39 mouse cellular contexts compared by ENCODE assay signal in the genomic region with DNA sequence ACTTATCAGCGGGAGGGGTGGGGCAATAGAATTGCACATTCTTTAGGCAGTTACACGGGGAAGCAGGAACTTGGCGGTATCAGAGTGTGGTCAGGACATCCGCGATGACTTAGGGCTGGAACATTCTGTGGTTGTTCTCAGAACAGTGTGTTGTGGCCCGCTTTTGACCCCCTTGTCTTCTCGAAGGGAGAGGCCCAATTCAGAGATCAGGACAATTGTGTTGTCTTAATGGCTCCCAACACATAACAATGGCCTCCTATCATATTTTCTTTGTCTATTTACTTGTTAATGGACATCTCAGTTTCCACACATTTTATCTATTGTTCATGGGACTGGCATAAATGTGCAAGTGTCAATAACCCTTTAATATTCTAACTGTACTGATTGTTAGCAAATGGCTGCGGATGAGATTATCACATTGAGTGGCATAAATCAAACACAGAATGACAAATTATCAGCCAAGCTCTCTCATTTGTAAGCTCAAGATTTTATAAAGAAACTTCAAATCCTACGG. TPM values are rescaled to one million over a fixed set of nuclear protein-coding genes. Genes with fewer than 3 reads are reported as not detected.
"Had no signal": no experiment of that assay in that cellular context is flagged by ENCODE, and none has a peak within 500 bp of the region (broad histone marks: within the 10 kb centered on the region; RNA-seq: fewer than 3 reads in every experiment).

No protein-coding gene starts in this region.

- H3K27me3 ChIP-seq: heart, embryonic 13.5 days; heart, embryonic 15.5 days; hindbrain, embryonic 13.5 days; hindbrain, embryonic 15.5 days; kidney, embryonic 15.5 days; limb, embryonic 12.5 days; liver, embryonic 13.5 days; liver, embryonic 15.5 days had no signal

- H3K4me1 ChIP-seq: heart, embryonic 13.5 days; heart, embryonic 15.5 days; hindbrain, embryonic 13.5 days; hindbrain, embryonic 15.5 days; kidney, embryonic 15.5 days; limb, embryonic 10.5 days; limb, embryonic 12.5 days; liver, embryonic 13.5 days; liver, embryonic 15.5 days had no signal

- H3K9me3 ChIP-seq: heart, embryonic 13.5 days; heart, embryonic 15.5 days; hindbrain, embryonic 13.5 days; hindbrain, embryonic 15.5 days; kidney, embryonic 15.5 days; limb, embryonic 10.5 days; limb, embryonic 12.5 days; liver, embryonic 13.5 days; liver, embryonic 15.5 days had no signal

- H3K9ac ChIP-seq: heart, embryonic 13.5 days; heart, embryonic 15.5 days; hindbrain, embryonic 13.5 days; hindbrain, embryonic 15.5 days; kidney, embryonic 15.5 days; limb, embryonic 12.5 days; liver, embryonic 13.5 days; liver, embryonic 15.5 days had no signal

- H3K36me3 ChIP-seq: heart, embryonic 13.5 days; heart, embryonic 15.5 days; hindbrain, embryonic 13.5 days; hindbrain, embryonic 15.5 days; kidney, embryonic 15.5 days; limb, embryonic 10.5 days; limb, embryonic 12.5 days; liver, embryonic 13.5 days; liver, embryonic 15.5 days had no signal

- H3K4me3 ChIP-seq: heart, adult 2 months; heart, embryonic 13.5 days; heart, embryonic 15.5 days; hindbrain, embryonic 13.5 days; hindbrain, embryonic 15.5 days; kidney, embryonic 15.5 days; left cerebral cortex, adult 2 months; limb, embryonic 10.5 days; limb, embryonic 12.5 days; liver, embryonic 13.5 days; liver, embryonic 15.5 days had no signal

- H3K27ac ChIP-seq: heart, adult 2 months; heart, embryonic 13.5 days; heart, embryonic 15.5 days; hindbrain, embryonic 13.5 days; hindbrain, embryonic 15.5 days; hindbrain, postnatal 0 days; kidney, embryonic 15.5 days; kidney, postnatal 0 days; left cerebral cortex, adult 2 months; limb, embryonic 10.5 days; limb, embryonic 12.5 days; liver, embryonic 13.5 days; liver, embryonic 15.5 days had no signal

- DNase-seq: gastrocnemius, postnatal 14 days; gastrocnemius, postnatal 36 days; heart, adult 11 months; heart, adult 2 months; heart, postnatal 14 days; heart, postnatal 36 days; kidney, adult 11 months; kidney, adult 2 months; kidney, adult 9 months; kidney, postnatal 25 days; liver; liver, embryonic 13.5 days had no signal

RNA-seq across cellular contexts. Expression of gene Krtap31-2, which starts 1.7 kb away (rescaled TPM):
- total RNA-seq: gastrocnemius, adult 18-20 months; gastrocnemius, adult 8-10 months; gastrocnemius, postnatal 14 days; gastrocnemius, postnatal 36 days; heart, adult 2 months; heart, postnatal 14 days; heart, postnatal 36 days; hematopoietic stem cell, adult 5-6 weeks; hindbrain, postnatal 0 days; layer of hippocampus, adult 18-20 months; layer of hippocampus, postnatal 14 days; left cerebral cortex, adult 2 months; left cerebral cortex, postnatal 14 days; left cerebral cortex, postnatal 36 days had no signal
- polyA plus RNA-seq: gonadal fat pad, adult 2 months; heart, adult 2 months; heart, embryonic 11.5 days; heart, embryonic 13.5 days; heart, embryonic 15.5 days; heart, postnatal 0 days; hindbrain, embryonic 11.5 days; hindbrain, embryonic 13.5 days; hindbrain, embryonic 15.5 days; hindbrain, postnatal 0 days; intestine, embryonic 14.5 days; intestine, embryonic 16.5 days; kidney, adult 2 months; kidney, embryonic 15.5 days; kidney, postnatal 0 days; large intestine, adult 2 months; limb, embryonic 10.5 days; limb, embryonic 12.5 days; limb, embryonic 14.5 days; liver, embryonic 11.5 days; liver, embryonic 13.5 days; liver, embryonic 15.5 days had no signal

RNA-seq across cellular contexts. Expression of gene Krtap9-5, which starts 10.5 kb away (rescaled TPM):
- total RNA-seq: gastrocnemius, adult 18-20 months; gastrocnemius, adult 8-10 months; gastrocnemius, postnatal 14 days; gastrocnemius, postnatal 36 days; heart, adult 2 months; heart, postnatal 14 days; heart, postnatal 36 days; hematopoietic stem cell, adult 5-6 weeks; hindbrain, postnatal 0 days; layer of hippocampus, adult 18-20 months; layer of hippocampus, postnatal 14 days; left cerebral cortex, adult 2 months; left cerebral cortex, postnatal 14 days; left cerebral cortex, postnatal 36 days had no signal
- polyA plus RNA-seq: gonadal fat pad, adult 2 months; heart, adult 2 months; heart, embryonic 11.5 days; heart, embryonic 13.5 days; heart, embryonic 15.5 days; heart, postnatal 0 days; hindbrain, embryonic 11.5 days; hindbrain, embryonic 13.5 days; hindbrain, embryonic 15.5 days; hindbrain, postnatal 0 days; intestine, embryonic 14.5 days; intestine, embryonic 16.5 days; kidney, adult 2 months; kidney, embryonic 15.5 days; kidney, postnatal 0 days; large intestine, adult 2 months; limb, embryonic 10.5 days; limb, embryonic 12.5 days; limb, embryonic 14.5 days; liver, embryonic 11.5 days; liver, embryonic 13.5 days; liver, embryonic 15.5 days had no signal

RNA-seq across cellular contexts. Expression of gene Gm11565, which starts 23.3 kb away (rescaled TPM):
- total RNA-seq: gastrocnemius, adult 18-20 months; gastrocnemius, adult 8-10 months; gastrocnemius, postnatal 14 days; gastrocnemius, postnatal 36 days; heart, adult 2 months; heart, postnatal 14 days; heart, postnatal 36 days; hematopoietic stem cell, adult 5-6 weeks; hindbrain, postnatal 0 days; layer of hippocampus, adult 18-20 months; layer of hippocampus, postnatal 14 days; left cerebral cortex, adult 2 months; left cerebral cortex, postnatal 14 days; left cerebral cortex, postnatal 36 days had no signal
- polyA plus RNA-seq: gonadal fat pad, adult 2 months; heart, adult 2 months; heart, embryonic 11.5 days; heart, embryonic 13.5 days; heart, embryonic 15.5 days; heart, postnatal 0 days; hindbrain, embryonic 11.5 days; hindbrain, embryonic 13.5 days; hindbrain, embryonic 15.5 days; hindbrain, postnatal 0 days; intestine, embryonic 14.5 days; intestine, embryonic 16.5 days; kidney, adult 2 months; kidney, embryonic 15.5 days; kidney, postnatal 0 days; large intestine, adult 2 months; limb, embryonic 10.5 days; limb, embryonic 12.5 days; limb, embryonic 14.5 days; liver, embryonic 11.5 days; liver, embryonic 13.5 days; liver, embryonic 15.5 days had no signal

RNA-seq across cellular contexts. Expression of gene Krtap31-1, which starts 30.1 kb away (rescaled TPM):
- total RNA-seq: gastrocnemius, adult 18-20 months; gastrocnemius, adult 8-10 months; gastrocnemius, postnatal 14 days; gastrocnemius, postnatal 36 days; heart, adult 2 months; heart, postnatal 14 days; heart, postnatal 36 days; hematopoietic stem cell, adult 5-6 weeks; hindbrain, postnatal 0 days; layer of hippocampus, adult 18-20 months; layer of hippocampus, postnatal 14 days; left cerebral cortex, adult 2 months; left cerebral cortex, postnatal 14 days; left cerebral cortex, postnatal 36 days had no signal
- polyA plus RNA-seq: gonadal fat pad, adult 2 months; heart, adult 2 months; heart, embryonic 11.5 days; heart, embryonic 13.5 days; heart, embryonic 15.5 days; heart, postnatal 0 days; hindbrain, embryonic 11.5 days; hindbrain, embryonic 13.5 days; hindbrain, embryonic 15.5 days; hindbrain, postnatal 0 days; intestine, embryonic 14.5 days; intestine, embryonic 16.5 days; kidney, adult 2 months; kidney, embryonic 15.5 days; kidney, postnatal 0 days; large intestine, adult 2 months; limb, embryonic 10.5 days; limb, embryonic 12.5 days; limb, embryonic 14.5 days; liver, embryonic 11.5 days; liver, embryonic 13.5 days; liver, embryonic 15.5 days had no signal

RNA-seq across cellular contexts. Expression of gene Krtap29-1, which starts 41.0 kb away (rescaled TPM):
- total RNA-seq: gastrocnemius, adult 18-20 months; gastrocnemius, adult 8-10 months; gastrocnemius, postnatal 14 days; gastrocnemius, postnatal 36 days; heart, adult 2 months; heart, postnatal 14 days; heart, postnatal 36 days; hematopoietic stem cell, adult 5-6 weeks; hindbrain, postnatal 0 days; layer of hippocampus, adult 18-20 months; layer of hippocampus, postnatal 14 days; left cerebral cortex, adult 2 months; left cerebral cortex, postnatal 14 days; left cerebral cortex, postnatal 36 days had no signal
- polyA plus RNA-seq: gonadal fat pad, adult 2 months; heart, adult 2 months; heart, embryonic 11.5 days; heart, embryonic 13.5 days; heart, embryonic 15.5 days; heart, postnatal 0 days; hindbrain, embryonic 11.5 days; hindbrain, embryonic 13.5 days; hindbrain, embryonic 15.5 days; hindbrain, postnatal 0 days; intestine, embryonic 14.5 days; intestine, embryonic 16.5 days; kidney, adult 2 months; kidney, embryonic 15.5 days; kidney, postnatal 0 days; large intestine, adult 2 months; limb, embryonic 10.5 days; limb, embryonic 12.5 days; limb, embryonic 14.5 days; liver, embryonic 11.5 days; liver, embryonic 13.5 days; liver, embryonic 15.5 days had no signal
